9 mouse cellular contexts compared by ENCODE assay signal in the genomic region with DNA sequence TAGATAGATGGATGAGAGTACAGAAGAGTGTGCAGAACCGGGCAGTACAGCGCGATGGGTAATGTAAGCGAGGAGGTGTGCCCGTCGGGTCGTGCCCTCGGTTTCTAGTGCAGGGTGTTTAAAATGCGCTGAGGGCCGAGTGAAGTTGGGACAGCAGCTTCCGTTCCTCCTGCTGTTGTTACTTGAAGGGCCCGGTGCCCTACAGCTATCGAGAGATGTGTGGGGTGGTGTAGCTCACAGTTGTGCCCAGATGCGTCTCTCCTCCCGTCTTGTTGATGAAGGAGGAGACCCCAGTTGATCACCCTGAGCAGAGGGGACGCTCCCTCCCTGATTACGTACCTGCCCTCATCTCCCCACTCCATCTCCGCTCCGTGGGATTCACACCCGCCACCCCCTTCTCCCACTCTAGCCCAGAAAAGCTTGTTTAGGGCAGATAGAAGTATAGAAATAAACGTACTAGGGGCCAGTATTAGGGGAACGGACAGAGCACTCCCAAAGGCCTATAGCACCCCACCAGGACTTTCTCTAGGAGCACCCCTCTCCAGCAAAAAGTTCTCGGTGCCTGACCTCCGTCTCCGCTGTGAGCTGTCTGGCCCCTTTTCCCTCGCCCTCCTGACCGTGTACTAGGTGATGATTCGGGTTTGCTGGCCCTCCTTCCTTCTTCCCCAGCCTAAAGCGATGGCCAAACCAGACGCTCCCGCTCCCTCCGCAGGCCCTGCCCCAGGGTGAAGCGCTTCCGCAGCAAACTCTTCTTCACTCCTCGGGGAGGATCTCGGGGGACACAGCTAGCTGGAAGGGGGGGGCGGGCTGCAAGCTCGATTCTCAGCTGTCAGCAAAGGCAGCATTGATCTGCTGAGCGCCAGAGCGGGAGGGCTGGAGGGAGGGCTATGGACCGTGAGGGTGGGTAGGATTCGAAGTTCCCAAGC. TPM values are rescaled to one million over a fixed set of nuclear protein-coding genes. Genes with fewer than 3 reads are reported as not detected.
DNase-seq lines count a peak whose midpoint lies in the region; ATAC-seq lines count a peak whose summit lies in the region.
"Had no signal": no experiment of that assay in that cellular context is flagged by ENCODE, and none has a peak within 500 bp of the region (broad histone marks: within the 10 kb centered on the region; RNA-seq: fewer than 3 reads in every experiment).

TSS of gene Kcnq4 (minus strand) at position 672 of the 926 bp plus-strand sequence.

- no peaks in the 10 kb centered on the region for H3K36me3 ChIP-seq in heart, embryonic 10.5 days
- H3K36me3 ChIP-seq in heart, embryonic 16.5 days (ENCODE audit: control insufficient read depth, insufficient read depth): no peaks in the 10 kb centered on the region
- no peaks in the 10 kb centered on the region for H3K36me3 ChIP-seq in midbrain, embryonic 11.5 days (ENCODE audit: control insufficient read depth, insufficient read depth, low read length)

- H3K9ac ChIP-seq in heart, embryonic 16.5 days (ENCODE audit: low read length): peak within 1 kb of the TSS; percentile 68
- peak within 1 kb of the TSS; percentile 67 for H3K9ac ChIP-seq in midbrain, embryonic 11.5 days (ENCODE audit: low read length)

- peak; percentile 66 for DNase-seq in heart, embryonic 10.5 days (ENCODE audit: low spot score)
- no peak for DNase-seq in heart, adult 8-10 months (ENCODE audit: low spot score)
- DNase-seq in ZHBTc4 (ENCODE audit: low read depth, low spot score): peak; percentile 24
- DNase-seq in midbrain, embryonic 11.5 days (ENCODE audit: low spot score, missing footprints): peak; percentile 93
- no peak for DNase-seq in adrenal gland, adult 8-10 months
- DNase-seq in spleen, postnatal 36 days (ENCODE audit: low spot score in 2 of 2): no peak

- H3K4me3 ChIP-seq in heart, embryonic 10.5 days: peak within 1 kb of the TSS; percentile 74
- H3K4me3 ChIP-seq in heart, embryonic 16.5 days (ENCODE audit: low read length): peak within 1 kb of the TSS; percentile 71
- H3K4me3 ChIP-seq in midbrain, embryonic 11.5 days (ENCODE audit: low read depth, low read length): peak within 1 kb of the TSS; percentile 54

- H3K4me1 ChIP-seq in heart, embryonic 10.5 days: peaks cover 46% of the 10 kb centered on the region
- H3K4me1 ChIP-seq in heart, embryonic 16.5 days (ENCODE audit: control insufficient read depth, insufficient read depth, low read length): peaks cover 5% of the 10 kb centered on the region; the same call in 1 of the 2 replicates
- H3K4me1 ChIP-seq in midbrain, embryonic 11.5 days (ENCODE audit: control insufficient read depth, insufficient read depth, low read length): peaks cover 9% of the 10 kb centered on the region

- H3K4me2 ChIP-seq in heart, embryonic 16.5 days (ENCODE audit: low read depth, low read length): peak within 1 kb of the TSS; percentile 99
- peak within 1 kb of the TSS; percentile 96 for H3K4me2 ChIP-seq in midbrain, embryonic 11.5 days

- H3K27ac ChIP-seq in heart, embryonic 10.5 days: peak within 1 kb of the TSS; percentile 69; the same call in 1 of the 2 replicates
- H3K27ac ChIP-seq in heart, embryonic 16.5 days (ENCODE audit: low read length): no peak within 1 kb of the TSS
- no peak within 1 kb of the TSS for H3K27ac ChIP-seq in midbrain, embryonic 11.5 days (ENCODE audit: low read depth, low read length)

- no peak for ATAC-seq in heart, embryonic 16.5 days (replicated peaks; ENCODE audit: extremely low read depth, insufficient read depth, low FRiP score)
- no peak; the same call in 1 of the 2 replicates for ATAC-seq in midbrain, embryonic 11.5 days (ENCODE audit: low FRiP score)
- ATAC-seq in CD4-positive, CD25-positive, alpha-beta regulatory T cell, adult 4 months: no peak

- 2% methylated on average over 42 of the region's 42 CpGs for WGBS in heart, embryonic 10.5 days
- WGBS in heart, embryonic 16.5 days: 7% methylated on average over 42 of the region's 42 CpGs
- WGBS in midbrain, embryonic 11.5 days: 3% methylated on average over 42 of the region's 42 CpGs

- peaks cover 94% of the 10 kb centered on the region for H3K27me3 ChIP-seq in heart, embryonic 10.5 days (ENCODE audit: insufficient read depth, poor library complexity, severe bottlenecking)
- peaks cover 51% of the 10 kb centered on the region for H3K27me3 ChIP-seq in heart, embryonic 16.5 days (ENCODE audit: control insufficient read depth, insufficient read depth, low read length)
- H3K27me3 ChIP-seq in midbrain, embryonic 11.5 days (ENCODE audit: control insufficient read depth, insufficient read depth, low read length): peaks cover 48% of the 10 kb centered on the region

- H3K9me3 ChIP-seq in heart, embryonic 10.5 days: no peaks in the 10 kb centered on the region
- no peaks in the 10 kb centered on the region for H3K9me3 ChIP-seq in heart, embryonic 16.5 days (replicated peaks; ENCODE audit: control insufficient read depth, low read length)
- no peaks in the 10 kb centered on the region for H3K9me3 ChIP-seq in midbrain, embryonic 11.5 days (ENCODE audit: control insufficient read depth, low read length)

RNA-seq across cellular contexts. Expression of gene Kcnq4, which starts in this region (rescaled TPM):
- 1.1 and 1.7 TPM in 2 replicates for polyA plus RNA-seq in heart, embryonic 10.5 days (2016; fragmentation: Nextera tagmentation; extraction: Ambion mirVana)
- 1 to 10 TPM; 1.6 to 2.4 (median 2.2) TPM for total RNA-seq in heart, adult 8-10 months (2022)
- polyA plus RNA-seq in heart, embryonic 16.5 days (2015; fragmentation: Nextera tagmentation; extraction: Ambion mirVana): 0.85 and 1.0 TPM in 2 replicates
- 1.9 and 2.3 TPM in 2 replicates for polyA plus RNA-seq in midbrain, embryonic 11.5 days (2014; fragmentation: Nextera tagmentation; extraction: Ambion mirVana)
- total RNA-seq in adrenal gland, adult 8-10 months (2022): 1 to 10 TPM; 1.8 to 3.5 (median 2.9) TPM
- not detected for polyA plus RNA-seq in CD4-positive, CD25-positive, alpha-beta regulatory T cell, adult 4 months (2017; shearing (Covaris generic))
- total RNA-seq: hematopoietic stem cell, adult 5-6 weeks had no signal

Comparison
In these comparisons a context has a peak if more than half of its experiments do, and no peak if none do; other contexts are left out.
1. DNase-seq: peak in heart, embryonic 10.5 days (single experiment), ZHBTc4 (single experiment) and midbrain, embryonic 11.5 days (single experiment); none in heart, adult 8-10 months (single experiment), adrenal gland, adult 8-10 months (single experiment) and spleen, postnatal 36 days (0 of 2).
2. Peak in every context shown above with its lines, with median percentiles within 50 percentile points of each other: H3K4me3 ChIP-seq.